Mouse (Mus musculus) neutrophil, adult 5-6 weeks (primary cell): ENCODE results near the gene Fnbp1. TPM values are rescaled to one million over a fixed set of nuclear protein-coding genes. Genes with fewer than 3 reads are reported as not detected.

Source experiments
- ATAC-seq: fragments of 151-379, 151-347 bp; 2 replicates; pipeline ENCODE4 v1.8.0; 2017; ENCODE audit warnings: mild to moderate bottlenecking, moderate TSS enrichment; ENCODE audit not compliant: insufficient number of reproducible peaks, poor library complexity, low FRiP score, severe bottlenecking; ENCODE audit errors: extremely low read depth
- total RNA-seq: library from RNA; stranded (forward); fragments of 200-1000 nt; gene quantifications from 2 replicates; pipeline ENCODE4 v1.2.3, GENCODE M21; 2017

The Fnbp1 gene
- total RNA-seq, 1 experiment from 2014 or later, result 75.8 TPM

DNA sequence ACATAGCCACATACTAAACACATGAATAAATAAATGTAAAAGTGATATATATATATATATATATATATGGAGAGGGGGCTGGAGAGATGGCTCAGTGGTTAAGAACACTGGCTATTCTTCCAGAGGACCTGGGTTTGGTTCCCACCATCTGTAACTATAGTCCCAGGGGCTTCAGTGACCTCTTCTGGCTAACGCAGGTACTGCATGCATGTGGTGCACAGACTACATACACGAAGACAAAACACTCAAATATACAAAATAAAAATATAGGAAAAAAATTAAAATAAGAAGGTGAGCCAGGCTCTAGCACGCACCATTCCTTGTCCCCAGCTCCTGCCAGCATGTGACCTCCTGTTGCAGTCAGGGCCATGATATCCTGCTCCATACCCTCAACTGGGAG, 85.7 kb downstream of the Fnbp1 start:
- ATAC-seq, result no peak

DNA sequence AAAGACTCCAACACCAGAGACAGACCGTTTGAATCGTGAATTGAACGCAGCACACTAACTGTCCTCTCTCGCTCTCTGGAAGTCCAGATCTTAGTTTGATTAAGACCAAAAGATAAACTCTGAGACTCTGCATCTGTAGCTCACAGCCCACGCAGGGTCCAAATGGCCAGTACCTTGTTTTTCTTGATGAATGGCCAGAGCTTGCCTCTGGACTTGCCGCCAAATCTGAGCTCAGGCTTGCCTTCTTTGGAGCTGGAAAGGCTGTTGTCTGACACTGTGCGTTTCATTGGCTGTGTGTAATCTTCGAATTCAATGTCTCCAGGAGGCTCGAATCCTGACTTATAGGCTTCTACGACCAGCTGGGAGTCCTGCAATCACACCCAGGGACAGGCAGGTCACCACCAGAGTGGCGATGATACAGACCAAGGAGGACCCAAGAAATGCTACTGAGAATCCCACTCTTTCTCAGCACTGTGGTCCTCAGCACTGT, 87.9 kb downstream of the Fnbp1 start:
- no peak for ATAC-seq

DNA sequence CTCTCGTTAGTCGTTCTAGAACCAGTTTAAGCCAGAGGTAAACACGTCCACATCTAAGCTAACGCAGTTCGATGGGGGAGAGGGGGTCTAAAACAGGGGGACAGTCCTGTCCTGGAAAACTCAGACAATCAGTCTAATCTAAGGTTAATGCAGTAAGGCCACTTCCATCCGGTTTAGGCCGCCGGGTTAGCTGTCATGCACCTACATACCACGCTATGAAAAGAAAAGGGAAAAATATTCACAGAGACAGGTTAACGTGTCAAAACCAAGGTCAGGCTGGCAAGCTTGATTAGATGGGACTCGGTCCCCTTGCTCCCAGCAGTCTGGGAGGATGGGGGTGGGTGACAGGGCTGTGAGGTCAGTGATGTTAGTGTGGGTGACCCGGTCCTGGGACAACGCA, 88.4 kb downstream of the Fnbp1 start:
- ATAC-seq, result no peak

DNA sequence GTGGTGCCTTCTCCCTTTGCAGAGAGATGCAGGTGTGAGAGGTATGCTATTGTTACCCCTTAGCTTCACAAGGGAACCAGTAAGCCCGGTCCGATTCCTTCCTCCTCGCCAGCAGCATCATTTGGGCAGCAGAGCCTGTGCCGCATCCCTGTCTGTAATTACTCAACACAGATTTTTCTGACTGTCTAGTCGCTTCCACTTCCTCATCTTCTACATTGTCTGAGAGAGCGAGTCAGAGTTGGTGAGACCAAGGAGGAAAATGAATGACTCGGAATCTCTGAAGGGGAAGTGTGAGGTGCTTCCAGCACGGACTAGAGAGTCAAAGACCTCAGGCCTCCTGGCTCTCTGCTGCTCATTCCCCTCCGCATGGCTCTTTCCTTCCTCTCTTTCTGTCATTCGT, 89.4 kb downstream of the Fnbp1 start:
- peak; percentile 38; the same call in 1 of the 2 replicates for ATAC-seq

DNA sequence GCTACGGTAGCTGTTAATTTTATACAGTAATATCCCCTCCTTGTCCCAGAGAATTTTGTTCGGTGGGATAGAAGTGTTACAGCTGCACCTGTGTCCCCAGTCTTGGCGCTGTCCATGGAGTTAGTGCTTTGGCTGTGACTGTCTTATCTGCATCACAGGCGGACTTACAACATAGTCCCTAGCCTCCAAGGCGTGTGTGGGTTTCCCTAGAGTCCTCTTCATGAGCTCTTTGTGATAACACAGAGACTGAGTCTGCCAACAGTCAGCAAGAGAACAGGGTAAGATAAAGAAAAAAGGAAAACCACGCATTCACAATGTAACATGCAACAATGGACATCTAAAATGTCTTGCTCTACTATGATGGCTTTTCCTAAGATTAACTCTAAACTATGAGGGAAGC, 93.8 kb downstream of the Fnbp1 start:
- no peak for ATAC-seq

DNA sequence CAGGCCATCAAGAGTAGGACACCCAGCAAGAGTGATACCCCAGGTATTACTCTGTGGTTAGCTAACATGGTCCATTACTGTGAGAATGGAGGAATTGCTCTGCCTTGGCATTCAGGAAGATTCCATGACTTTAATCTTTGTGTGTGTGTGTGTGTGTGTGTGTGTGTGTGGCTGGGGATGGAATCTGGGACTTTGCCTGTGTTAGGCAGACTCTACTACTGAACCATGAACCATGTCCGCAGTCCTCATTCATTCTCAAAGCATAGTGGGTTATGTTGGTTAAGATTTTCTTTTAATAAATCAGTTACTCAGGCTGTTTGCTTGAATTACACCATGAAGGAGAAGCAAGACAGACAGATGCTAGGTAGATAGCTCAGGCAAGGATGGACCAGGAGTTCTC, 98.0 kb downstream of the Fnbp1 start:
- no peak for ATAC-seq

DNA sequence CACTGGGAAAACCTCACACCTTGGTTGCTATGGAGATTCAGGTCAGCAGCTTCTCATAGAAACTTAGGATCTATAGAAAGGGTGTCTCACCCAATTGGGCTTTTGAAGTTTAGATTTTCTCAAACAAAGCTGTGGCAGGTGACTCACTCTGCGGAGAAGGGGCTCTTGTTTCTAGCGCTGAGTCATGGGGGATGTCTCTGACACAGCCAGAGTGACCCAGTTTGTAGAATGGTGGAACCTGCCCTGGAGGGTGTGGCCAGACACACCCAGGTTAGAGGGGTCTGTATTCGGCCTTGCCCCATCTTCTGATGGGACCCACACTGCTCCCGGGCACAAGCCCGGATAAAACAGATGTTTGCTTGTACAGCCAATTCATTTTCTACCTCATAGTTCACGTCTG, 98.9 kb downstream of the Fnbp1 start:
- ATAC-seq, result no peak

GRCm38 (mm10) chr2:31041386-31041785, 100.4 kb downstream of the Fnbp1 start:
- ATAC-seq, result no peak

- ATAC-seq, result no peak
These were observed 101.3 kb downstream of the Fnbp1 start for GRCm38 (mm10) chr2:31040487-31040886.

GRCm38 (mm10) chr2:31040043-31040442, 101.8 kb downstream of the Fnbp1 start:
- ATAC-seq, result no peak

DNA sequence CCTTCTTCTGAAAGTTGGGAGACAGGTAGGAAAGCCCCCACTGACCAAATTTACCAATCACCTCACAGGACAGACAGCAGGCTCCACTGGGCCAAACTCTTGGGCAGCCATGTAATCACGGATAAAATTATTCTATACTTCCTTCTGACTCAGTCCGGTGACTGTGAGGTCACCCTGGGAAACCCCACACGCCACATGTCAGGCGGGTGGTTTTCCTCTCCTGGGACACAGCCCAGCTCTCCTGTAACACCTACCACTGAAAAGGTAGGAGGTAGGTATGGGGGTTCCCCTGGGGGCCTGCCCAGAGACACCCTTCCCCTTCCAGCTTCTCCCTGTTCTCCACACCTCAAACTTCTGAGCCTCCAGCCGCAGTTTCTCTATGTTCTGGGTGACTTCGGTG, 105.0 kb downstream of the Fnbp1 start:
- no peak for ATAC-seq

DNA sequence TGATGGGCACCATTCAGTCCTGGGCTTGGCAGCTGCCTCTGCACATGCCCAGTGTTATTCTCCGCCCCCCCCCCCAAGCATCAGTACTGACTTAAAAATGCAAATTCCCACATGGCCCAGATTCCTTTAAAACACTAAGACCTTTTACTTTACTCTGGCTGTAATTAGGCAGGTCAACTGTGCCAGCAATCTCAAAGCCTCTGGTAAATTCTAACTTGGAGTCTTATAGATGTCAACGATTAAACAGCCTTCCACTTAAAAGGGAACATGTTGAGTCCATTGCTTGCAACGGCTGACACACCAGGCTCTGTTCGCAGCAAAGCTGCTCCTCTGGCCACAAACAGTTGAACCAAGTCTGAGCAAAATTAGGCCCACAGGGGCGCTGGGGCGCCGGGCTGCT, 109.8 kb downstream of the Fnbp1 start:
- ATAC-seq, result no peak

GRCm38 (mm10) chr2:31026642-31027041, 115.2 kb downstream of the Fnbp1 start:
- ATAC-seq, result no peak

GRCm38 (mm10) chr2:31025458-31025857, 116.3 kb downstream of the Fnbp1 start:
- no peak for ATAC-seq

DNA sequence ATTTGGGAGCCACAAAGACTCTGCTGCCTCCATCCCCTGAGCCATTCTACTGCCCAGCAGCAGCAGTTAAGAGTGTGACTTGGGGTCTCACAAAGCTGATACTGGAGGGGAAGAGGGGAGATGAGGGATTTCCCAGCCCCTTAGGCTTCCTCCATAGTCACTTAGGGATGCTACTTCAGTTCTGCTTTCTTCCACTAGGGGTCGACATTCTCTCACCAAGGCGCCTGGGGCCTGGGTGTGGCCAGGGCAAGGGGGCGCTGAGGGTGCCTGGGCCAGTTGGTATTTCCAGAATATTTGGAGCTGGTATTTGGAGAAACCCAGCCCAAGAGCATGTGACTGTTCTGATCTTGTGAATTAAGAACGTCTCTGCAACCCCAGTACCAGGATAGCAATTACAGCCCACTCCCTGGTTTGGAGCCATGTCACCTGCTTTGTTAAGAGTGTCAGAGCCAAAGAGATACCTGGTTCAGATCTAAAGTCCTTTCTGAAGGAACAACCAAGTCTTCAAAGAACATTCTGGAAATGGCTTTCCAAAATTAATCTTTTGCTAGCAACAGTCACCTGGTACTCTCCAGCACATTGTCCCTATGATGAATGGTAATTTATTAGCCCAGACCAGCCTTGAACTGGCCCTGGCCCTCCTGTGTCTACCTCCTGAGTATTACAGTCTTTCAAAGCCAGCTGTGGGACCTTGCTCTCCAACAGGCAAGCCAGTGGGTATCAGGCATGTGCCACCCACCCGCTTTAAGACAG, 117.0 kb downstream of the Fnbp1 start:
- peak; percentile 49; the same call in 1 of the 2 replicates for ATAC-seq

DNA sequence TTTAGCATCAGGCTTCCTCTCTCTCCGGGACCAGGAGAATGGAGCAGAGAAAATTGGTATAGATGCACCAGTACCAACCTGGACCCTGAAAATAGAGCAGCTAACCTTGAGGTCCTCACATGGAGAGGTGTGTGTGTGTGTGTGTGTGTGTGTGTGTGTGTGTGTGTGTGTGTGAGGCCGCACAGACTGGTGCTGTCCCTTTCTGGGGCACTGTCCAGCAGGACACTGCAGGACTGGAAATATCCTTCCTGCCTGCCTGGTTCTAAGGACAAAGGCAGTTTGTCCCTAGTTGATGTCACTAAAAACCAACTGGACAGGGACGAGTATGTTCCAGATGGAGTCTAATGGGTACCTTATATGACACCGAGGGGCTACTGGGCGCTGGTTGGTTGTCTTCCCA, 117.9 kb downstream of the Fnbp1 start:
- ATAC-seq, result no peak

DNA sequence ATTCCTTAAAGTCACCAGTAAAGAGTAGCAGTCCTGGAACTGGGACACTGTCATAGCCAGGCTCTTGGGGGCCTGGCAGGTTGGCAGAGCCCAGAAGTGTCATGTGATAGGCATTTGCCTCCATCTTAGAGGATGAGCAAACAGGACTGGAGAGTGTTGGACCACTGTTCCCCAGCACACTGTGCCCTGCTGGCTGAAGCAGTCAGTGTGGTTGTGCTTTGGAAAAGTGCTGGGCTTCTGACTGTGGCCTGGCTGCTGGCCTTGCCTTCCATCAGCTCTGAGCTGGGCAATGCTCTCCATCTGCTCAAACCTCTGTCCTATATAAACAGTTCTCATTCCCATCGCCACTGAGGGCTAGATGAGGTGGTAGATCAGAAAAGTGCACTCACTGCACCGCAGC, 121.6 kb downstream of the Fnbp1 start:
- no peak for ATAC-seq

DNA sequence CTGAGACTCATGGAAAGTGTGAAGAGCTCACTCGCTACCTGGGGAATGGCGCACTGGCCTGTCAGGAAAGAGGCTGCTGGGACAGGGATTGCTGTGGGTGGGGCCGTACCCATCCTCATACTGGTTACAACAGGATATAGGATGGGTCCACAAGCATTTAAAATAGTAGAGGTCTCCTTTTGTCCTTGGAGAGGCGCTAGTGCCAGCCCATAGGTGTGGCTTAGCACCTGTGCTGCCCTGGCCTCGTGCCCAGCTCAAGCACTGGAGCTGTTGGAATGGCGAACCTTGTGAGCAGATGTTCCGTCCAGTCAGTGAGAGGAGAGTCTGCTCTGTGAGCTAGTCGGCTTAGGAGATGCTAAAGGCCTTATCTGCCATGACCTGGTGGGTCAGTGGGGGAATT, 122.8 kb downstream of the Fnbp1 start:
- ATAC-seq, result no peak

DNA sequence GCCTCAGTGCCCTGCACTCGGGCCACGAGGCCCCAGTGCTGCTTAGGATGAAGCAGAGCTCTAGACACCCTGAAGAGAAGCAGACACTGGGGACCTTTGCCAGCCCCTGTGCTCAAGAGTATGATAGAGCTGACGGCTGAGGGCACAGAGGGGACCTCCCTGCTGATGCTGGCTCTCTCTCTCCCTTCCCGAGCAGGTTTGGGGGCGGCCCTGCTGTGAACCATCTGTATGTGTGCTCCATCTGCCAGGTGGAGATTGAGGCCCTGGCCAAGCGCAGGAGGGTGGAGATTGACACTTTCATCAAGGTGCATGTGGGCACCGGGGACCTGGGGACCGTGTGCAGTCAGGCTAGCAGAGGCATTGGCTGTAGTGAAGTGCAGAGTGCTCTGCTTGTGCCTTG, 123.3 kb downstream of the Fnbp1 start:
- ATAC-seq, result no peak

DNA sequence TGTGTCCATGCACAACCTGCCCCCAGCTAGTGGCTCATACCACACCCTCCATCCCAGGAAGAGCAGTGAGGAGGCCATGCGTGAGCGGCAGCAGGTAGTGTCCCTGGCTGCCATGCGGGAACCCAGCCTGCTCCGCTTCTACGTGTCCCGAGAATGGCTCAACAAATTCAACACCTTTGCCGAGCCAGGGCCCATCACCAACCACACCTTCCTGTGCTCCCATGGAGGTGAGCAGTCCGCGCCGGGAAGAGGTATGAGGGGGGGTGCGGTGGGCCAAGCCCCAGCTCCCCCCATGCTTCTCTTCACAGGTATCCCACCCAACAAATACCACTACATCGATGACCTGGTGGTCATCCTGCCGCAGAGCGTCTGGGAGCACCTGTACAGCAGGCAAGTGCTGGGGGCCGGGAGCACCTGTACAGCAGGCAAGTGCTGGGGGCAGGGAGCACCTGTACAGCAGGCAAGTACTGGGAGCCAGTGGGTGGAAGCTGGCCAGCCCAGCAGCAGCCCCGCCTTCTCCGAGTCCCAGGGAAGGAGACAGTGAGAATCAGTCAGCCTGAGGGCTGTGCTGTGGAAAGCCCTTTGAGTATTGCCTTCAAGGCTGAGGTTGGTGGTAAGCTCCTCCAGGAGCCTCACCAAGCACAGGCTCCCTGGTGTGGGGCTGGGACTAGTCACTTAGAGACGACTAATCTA, 124.0 kb downstream of the Fnbp1 start:
- ATAC-seq, result no peak
